Mouse (Mus musculus) hindbrain, embryonic 16.5 days (tissue): ENCODE measurements at regions not wholly inside any gene's neighbourhood (a gene's known extent, or its start where the extent isn't known, plus 50 kb on each side); places are given as distances from the start of the nearest gene placed in this dataset.
A peak's percentile ranks its signal among the peaks of the same experiment; 100 is the strongest.

ENCODE experiments used
- ATAC-seq: fragments of 200-750 bp; cut with Nextera tagmentation; 2 replicates; pipeline ENCODE4 v1.8.0; 2017; ENCODE audit warnings: moderate TSS enrichment, moderate library complexity
- H3K27ac ChIP-seq: fragments of 300-500 bp; sonication (generic); 2 replicates; pipeline ENCODE4 v1.5.1; 2014; ENCODE audit warnings: low read depth, mild to moderate bottlenecking, control low read depth, low read length, moderate library complexity
- H3K27me3 ChIP-seq: fragments of 300-500 bp; sonication (generic); replicated peaks from 2 replicates; pipeline ENCODE4 v1.6.1; 2014; ENCODE audit warnings: low read length; ENCODE audit not compliant: control insufficient read depth, insufficient read depth
- H3K36me3 ChIP-seq: fragments of 300-500 bp; sonication (generic); 2 replicates; pipeline ENCODE4 v1.6.1; 2014; ENCODE audit warnings: mild to moderate bottlenecking, low read length, moderate library complexity, mixed read lengths; ENCODE audit not compliant: control insufficient read depth, insufficient read depth
- H3K4me1 ChIP-seq: fragments of 300-500 bp; sonication (generic); 2 replicates; pipeline ENCODE4 v1.6.1; 2014; ENCODE audit warnings: low read depth, low read length; ENCODE audit not compliant: control insufficient read depth, insufficient read depth
- H3K4me2 ChIP-seq: fragments of 300-500 bp; sonication (generic); 2 replicates; pipeline ENCODE4 v1.6.1; 2014; ENCODE audit warnings: mild to moderate bottlenecking, low read length, control low read depth, moderate library complexity
- H3K4me3 ChIP-seq: fragments of 300-500 bp; sonication (generic); 2 replicates; pipeline ENCODE4 v1.5.1; 2014; ENCODE audit warnings: mild to moderate bottlenecking, low read length, control low read depth, moderate library complexity
- H3K9ac ChIP-seq: fragments of 300-500 bp; sonication (generic); 2 replicates; pipeline ENCODE4 v1.6.1; 2014; ENCODE audit warnings: low read depth, mild to moderate bottlenecking, control low read depth, low read length, moderate library complexity
- H3K9me3 ChIP-seq: fragments of 300-500 bp; sonication (generic); 2 replicates; pipeline ENCODE4 v1.6.1; 2014; ENCODE audit warnings: mild to moderate bottlenecking, low read length, moderate library complexity; ENCODE audit not compliant: control insufficient read depth
- WGBS: fragments of 180-500 bp; shearing (Covaris S2); extraction: QIAGEN DNeasy Blood & Tissue Kit; methylation state at CpG from one replicate; pipeline ENCODE4 v1.1.7; 2014; 5-methylcytosine and 5-hydroxymethylcytosine counted together

DNA sequence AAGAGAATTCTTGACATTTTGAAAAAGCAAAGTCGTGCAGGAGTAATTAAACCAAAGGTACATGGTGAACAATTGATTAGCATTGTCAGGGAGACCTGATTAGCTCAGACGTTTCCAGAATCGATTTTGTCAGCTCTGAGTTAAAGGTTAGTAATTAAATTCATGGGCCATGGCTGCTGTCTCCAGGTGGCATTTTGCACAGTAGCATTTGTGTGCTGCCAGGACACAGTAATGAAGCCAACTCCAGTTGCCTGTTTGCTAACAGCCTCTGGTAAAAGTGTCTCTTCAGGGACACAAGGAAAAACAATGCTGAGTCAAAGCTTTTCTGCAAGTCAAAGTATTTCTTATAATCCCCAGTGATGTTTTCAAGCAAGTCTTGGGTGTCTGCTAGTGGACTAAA is 113.3 kb upstream of the Kbtbd8 start:
- Histone ChIP-seq H3K4me1 (no peaks in the 10 kb centered on the region), H3K4me2 (no peak overlapping the region), H3K27ac (no peak overlapping the region), H3K4me3 (no peak overlapping the region), H3K27me3 (no peaks in the 10 kb centered on the region), H3K9me3 (0 out of 2 replicates have a peak, but pooled peaks cover 2% of the 10 kb centered on the region), H3K36me3 (no peaks in the 10 kb centered on the region), H3K9ac (no peak overlapping the region)
- no peak for ATAC-seq
- WGBS, result 34% methylated on average over 3 of the region's 3 CpGs

DNA sequence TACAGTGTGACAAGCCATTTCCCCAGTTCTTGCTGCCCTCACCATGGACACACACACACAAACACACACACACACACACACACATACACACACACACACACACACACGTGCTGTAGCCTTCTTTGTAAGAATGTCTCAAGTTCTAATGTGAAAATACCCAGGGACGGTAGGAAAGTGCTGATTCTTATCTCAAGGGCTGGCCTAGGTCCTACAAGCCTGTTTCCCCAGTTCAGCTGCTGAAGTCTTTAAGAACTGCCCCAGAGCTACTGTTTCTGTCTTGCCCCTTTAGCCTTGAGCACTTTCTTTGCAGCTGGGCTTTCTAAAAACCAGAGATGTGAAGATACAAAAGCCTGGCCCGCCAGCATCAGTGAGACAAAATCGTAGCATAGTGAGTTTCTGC is 117.5 kb upstream of the Kbtbd8 start:
- Histone ChIP-seq H3K9me3 (0 out of 2 replicates have a peak, but pooled peaks cover 2% of the 10 kb centered on the region), H3K36me3 (no peaks in the 10 kb centered on the region), H3K4me2 (no peak overlapping the region), H3K9ac (no peak overlapping the region), H3K27me3 (no peaks in the 10 kb centered on the region), H3K27ac (no peak overlapping the region), H3K4me3 (no peak overlapping the region), H3K4me1 (no peaks in the 10 kb centered on the region)
- WGBS, result 71% methylated on average over 4 of the region's 4 CpGs
- no peak for ATAC-seq

DNA sequence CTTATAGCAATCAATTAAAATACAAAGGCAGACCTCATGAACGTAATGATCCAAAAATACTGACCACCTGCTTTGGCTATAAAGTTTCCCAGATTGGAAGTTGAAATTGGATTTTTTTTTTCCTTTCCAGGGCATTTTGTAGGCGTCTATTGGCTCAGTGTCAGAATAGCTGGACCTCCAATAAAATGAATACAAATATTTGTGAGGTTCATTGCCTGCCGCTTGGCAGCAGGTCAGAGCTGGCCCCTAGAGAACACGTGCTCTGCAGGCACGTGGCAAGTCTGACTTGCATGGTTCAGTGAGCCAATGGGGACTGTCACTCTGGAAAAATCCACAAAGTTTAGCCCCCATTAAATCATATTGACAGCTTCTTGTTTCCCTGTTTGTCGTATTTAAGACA is 118.0 kb upstream of the Kbtbd8 start:
- ATAC-seq, result no peak
- no peaks in the 10 kb centered on the region for H3K4me1 ChIP-seq
- H3K9me3 ChIP-seq, result 0 out of 2 replicates have a peak, but pooled peaks cover 2% of the 10 kb centered on the region
- no peaks in the 10 kb centered on the region for H3K27me3 ChIP-seq
- H3K9ac ChIP-seq, result no peak overlapping the region
- H3K36me3 ChIP-seq, result no peaks in the 10 kb centered on the region
- H3K4me2 ChIP-seq, result no peak overlapping the region
- WGBS, result 44% methylated on average over 6 of the region's 6 CpGs
- H3K27ac ChIP-seq, result no peak overlapping the region
- no peak overlapping the region for H3K4me3 ChIP-seq

DNA sequence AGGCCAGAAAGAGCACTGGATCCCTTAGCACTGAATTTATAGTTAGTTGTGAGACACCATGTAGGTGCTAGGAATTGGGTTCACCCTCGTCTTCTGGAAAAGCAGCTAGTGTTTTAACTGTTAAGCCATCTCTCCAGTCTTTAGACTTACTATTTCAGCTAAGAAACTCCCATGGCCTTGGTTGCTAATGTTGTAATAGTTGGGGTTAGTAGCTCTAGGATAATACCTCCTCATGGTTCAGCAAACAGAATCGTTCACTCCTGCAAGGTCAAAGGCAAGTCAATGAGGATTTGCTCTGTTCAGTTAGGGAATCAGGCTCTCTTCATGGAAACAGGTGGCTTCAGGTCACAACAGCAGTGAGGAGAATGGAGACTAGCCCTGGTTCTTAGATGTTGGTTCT is 118.7 kb upstream of the Kbtbd8 start:
- H3K4me1 ChIP-seq, result no peaks in the 10 kb centered on the region
- H3K9me3 ChIP-seq, result 0 out of 2 replicates have a peak, but pooled peaks cover 2% of the 10 kb centered on the region
- no peak overlapping the region for H3K27ac ChIP-seq
- H3K36me3 ChIP-seq, result no peaks in the 10 kb centered on the region
- H3K4me2 ChIP-seq, result no peak overlapping the region
- WGBS, result 81% methylated on average over 2 of the region's 2 CpGs
- ATAC-seq, result no peak
- H3K27me3 ChIP-seq, result no peaks in the 10 kb centered on the region
- H3K4me3 ChIP-seq, result no peak overlapping the region
- no peak overlapping the region for H3K9ac ChIP-seq

DNA sequence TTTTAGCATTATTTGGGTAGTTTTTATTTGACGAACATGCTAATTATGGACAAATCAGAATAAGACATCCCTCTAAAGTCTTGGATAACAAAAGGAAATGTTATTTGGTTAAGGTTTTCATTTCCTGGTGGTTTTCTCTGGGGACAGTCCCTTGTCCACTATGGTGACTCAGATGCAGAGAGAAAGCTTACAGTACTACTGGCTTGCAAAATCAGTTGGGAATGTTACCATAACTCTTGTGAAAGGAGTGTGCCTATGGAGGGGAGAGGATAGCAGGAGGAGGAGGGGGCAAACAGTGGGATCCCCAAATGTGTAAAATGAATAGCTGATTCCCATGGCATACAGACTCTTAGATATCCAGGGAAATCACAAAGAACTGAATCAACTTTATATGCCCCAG is 122.7 kb upstream of the Kbtbd8 start:
- WGBS, result 97% methylated on average over 1 of the region's 1 CpGs
- H3K9ac ChIP-seq, result no peak overlapping the region
- H3K4me1 ChIP-seq, result no peaks in the 10 kb centered on the region
- no peak for ATAC-seq
- H3K27ac ChIP-seq, result no peak overlapping the region
- no peaks in the 10 kb centered on the region for H3K36me3 ChIP-seq
- H3K4me2 ChIP-seq, result no peak overlapping the region
- H3K4me3 ChIP-seq, result no peak overlapping the region
- no peaks in the 10 kb centered on the region for H3K27me3 ChIP-seq
- H3K9me3 ChIP-seq, result no peaks in the 10 kb centered on the region

DNA sequence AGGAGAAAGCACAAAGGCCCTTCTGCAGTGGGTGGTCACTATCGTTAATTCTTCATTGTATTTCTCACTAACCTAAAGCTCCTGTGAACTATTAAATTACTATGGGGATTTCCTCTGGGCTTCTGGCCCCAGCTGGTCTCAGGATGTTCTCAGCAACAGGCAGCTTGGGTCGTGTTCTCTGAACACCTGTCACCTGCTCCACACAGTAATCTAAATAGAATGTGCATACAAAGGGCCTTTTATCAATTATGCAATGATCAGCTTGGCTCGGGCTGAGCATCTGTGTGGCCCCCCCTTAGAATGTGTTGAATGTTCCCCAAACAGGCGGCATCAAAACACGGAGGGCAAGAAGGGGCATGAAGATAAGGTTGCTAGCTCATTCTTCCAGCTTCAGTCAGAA is 129.6 kb upstream of the Kbtbd8 start:
- Histone ChIP-seq H3K4me1 (no peaks in the 10 kb centered on the region), H3K4me3 (no peak overlapping the region), H3K9ac (no peak overlapping the region), H3K36me3 (no peaks in the 10 kb centered on the region), H3K4me2 (no peak overlapping the region), H3K9me3 (no peaks in the 10 kb centered on the region), H3K27ac (no peak overlapping the region), H3K27me3 (no peaks in the 10 kb centered on the region)
- ATAC-seq, result no peak
- WGBS, result 35% methylated on average over 5 of the region's 5 CpGs

DNA sequence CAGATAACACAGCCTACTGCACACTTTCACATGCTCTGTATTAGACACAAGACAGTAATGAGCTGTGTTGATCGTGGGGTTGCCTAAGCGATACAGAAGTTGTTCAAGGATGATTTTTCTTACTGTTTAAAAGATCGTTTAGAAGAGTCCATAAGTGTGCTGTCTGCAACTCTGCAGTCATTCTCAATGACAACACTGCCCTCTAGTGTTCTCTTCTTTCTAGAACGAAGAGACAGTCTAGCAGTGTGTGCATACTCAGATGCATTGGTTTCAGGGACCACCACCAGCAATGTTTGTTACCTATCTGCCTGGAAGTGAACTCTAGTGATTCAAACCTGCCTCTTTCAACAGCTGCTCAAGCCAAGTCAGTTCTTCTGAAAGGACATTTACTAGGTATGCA is 130.7 kb upstream of the Kbtbd8 start:
- Histone ChIP-seq H3K36me3 (no peaks in the 10 kb centered on the region), H3K9me3 (no peaks in the 10 kb centered on the region), H3K4me2 (no peak overlapping the region), H3K4me1 (no peaks in the 10 kb centered on the region), H3K27ac (no peak overlapping the region), H3K27me3 (no peaks in the 10 kb centered on the region), H3K4me3 (no peak overlapping the region), H3K9ac (no peak overlapping the region; the same call in 1 of the 2 replicates)
- 17% methylated on average over 4 of the region's 4 CpGs for WGBS
- peak; percentile 93 for ATAC-seq

DNA sequence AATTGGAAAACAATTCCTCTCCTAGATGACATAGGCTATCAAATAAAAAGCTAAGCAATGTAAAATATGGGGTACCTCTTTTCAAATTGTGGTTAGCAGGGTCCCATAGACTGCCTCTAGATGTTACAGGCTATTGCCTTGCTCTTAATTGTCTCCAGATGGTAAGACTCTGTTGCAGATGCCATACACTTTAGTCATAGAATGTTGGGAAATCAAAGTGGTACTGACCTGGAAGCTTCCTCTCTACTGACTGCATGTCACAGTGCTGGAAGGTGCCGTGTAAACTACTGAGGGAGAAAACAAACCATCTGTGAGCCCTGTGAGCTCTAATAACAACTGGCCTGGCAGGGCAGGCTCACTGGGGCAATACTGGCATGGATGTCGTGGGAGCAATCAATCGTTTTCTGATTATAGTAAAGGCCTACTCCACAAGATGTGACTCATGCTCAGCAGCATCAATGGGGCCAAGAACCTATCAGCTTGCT is 132.6 kb upstream of the Kbtbd8 start:
- Histone ChIP-seq H3K36me3 (no peaks in the 10 kb centered on the region), H3K9me3 (no peaks in the 10 kb centered on the region), H3K4me3 (no peak overlapping the region), H3K27ac (no peak overlapping the region), H3K9ac (no peak overlapping the region), H3K4me1 (no peaks in the 10 kb centered on the region), H3K4me2 (no peak overlapping the region), H3K27me3 (no peaks in the 10 kb centered on the region)
- WGBS, result 85% methylated on average over 3 of the region's 3 CpGs
- no peak for ATAC-seq

DNA sequence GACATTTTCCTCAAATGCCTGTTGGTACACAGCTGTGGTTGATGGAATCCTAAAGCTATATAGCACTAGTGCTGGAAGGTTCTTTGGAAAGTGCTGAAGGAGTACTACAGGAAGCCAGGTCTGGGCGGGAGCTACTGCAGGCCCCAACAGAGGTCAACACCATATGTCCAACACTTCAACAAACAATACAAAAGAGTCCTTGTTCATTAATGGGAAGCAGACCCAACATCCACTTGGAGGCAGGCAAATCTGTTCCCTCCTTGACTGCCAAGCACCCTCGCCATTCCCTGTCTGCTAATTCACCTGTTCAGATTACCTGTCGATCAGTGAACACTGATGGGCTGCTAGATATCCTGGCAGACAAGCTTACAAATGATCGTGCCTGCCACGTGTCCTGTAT is 148.4 kb upstream of the Kbtbd8 start:
- Histone ChIP-seq H3K4me2 (no peak overlapping the region), H3K27me3 (no peaks in the 10 kb centered on the region)
- no peak for ATAC-seq

DNA sequence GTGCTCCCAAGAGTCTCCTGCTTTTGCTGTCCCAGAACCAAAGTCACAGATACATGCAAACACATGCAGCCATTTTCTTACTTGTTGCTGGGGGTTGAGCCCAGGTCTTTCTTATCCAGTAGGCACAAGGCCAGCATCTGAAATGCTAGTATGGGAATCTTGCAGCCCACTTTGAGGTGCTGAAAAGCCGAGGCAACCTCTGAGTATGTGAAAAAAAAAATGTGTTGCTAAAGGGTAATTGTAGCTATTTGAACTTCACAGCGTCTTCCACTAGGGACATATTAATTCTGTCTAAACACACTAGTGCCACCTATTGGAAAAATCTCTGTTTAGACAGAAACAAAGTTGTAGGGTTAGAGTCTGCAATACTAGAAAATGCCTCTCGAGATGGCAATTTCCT is 150.1 kb upstream of the Kbtbd8 start:
- Histone ChIP-seq H3K4me3 (no peak overlapping the region), H3K9ac (no peak overlapping the region), H3K9me3 (no peaks in the 10 kb centered on the region), H3K4me2 (no peak overlapping the region), H3K36me3 (no peaks in the 10 kb centered on the region), H3K27ac (no peak overlapping the region), H3K4me1 (no peaks in the 10 kb centered on the region; the same call in 1 of the 2 replicates), H3K27me3 (no peaks in the 10 kb centered on the region)
- 10% methylated on average over 3 of the region's 3 CpGs for WGBS
- ATAC-seq, result peak; percentile 60; the same call in 1 of the 2 replicates

More for the DNA sequence above, 148.4 kb upstream of the Kbtbd8 start:
- H3K9ac ChIP-seq, result no peak overlapping the region
- H3K27ac ChIP-seq, result no peak overlapping the region
- no peak overlapping the region for H3K4me3 ChIP-seq
- no peaks in the 10 kb centered on the region for H3K9me3 ChIP-seq
- H3K36me3 ChIP-seq, result no peaks in the 10 kb centered on the region
- 72% methylated on average over 5 of the region's 5 CpGs for WGBS
- H3K4me1 ChIP-seq, result no peaks in the 10 kb centered on the region; the same call in 1 of the 2 replicates
